Mouse (Mus musculus): ENCODE data around the gene Kif26b.
A peak's percentile ranks its signal among the peaks of the same experiment; 100 is the strongest.

Kif26b gene

GRCm38 (mm10) chr1:178716411-178716810 is 187.5 kb downstream of the Kif26b start:
- DNase-seq (ENCODE audit: low spot score in 2 of 2): no peak

GRCm38 (mm10) chr1:178720821-178721220 is 191.9 kb downstream of the Kif26b start:
- DNase-seq (ENCODE audit: low spot score in 2 of 2): no peak

DNA sequence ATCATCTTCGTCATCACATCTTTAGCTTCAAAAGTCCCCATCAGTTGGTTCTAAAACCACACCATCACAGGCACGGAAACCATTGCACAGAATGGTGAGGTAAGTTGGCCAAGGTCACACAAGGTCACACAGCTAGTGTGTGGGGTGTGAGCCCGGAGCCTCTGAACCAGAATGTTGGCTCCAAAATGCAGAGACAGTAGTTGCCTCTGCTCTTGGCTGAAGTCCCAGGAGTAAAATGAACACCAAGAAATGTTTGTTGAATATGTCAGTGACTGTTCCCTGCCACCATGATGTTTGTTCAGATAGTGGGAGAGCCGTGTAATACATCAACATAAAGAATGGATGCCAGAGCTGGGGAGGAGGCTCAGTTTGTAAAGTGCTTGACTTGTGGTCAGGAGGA is 193.9 kb downstream of the Kif26b start:
- DNase-seq (ENCODE audit: low spot score in 2 of 2): no peak

- DNase-seq (ENCODE audit: low spot score in 2 of 2): no peak
Observed at GRCm38 (mm10) chr1:178725536-178725935, 196.6 kb downstream of the Kif26b start.

DNA sequence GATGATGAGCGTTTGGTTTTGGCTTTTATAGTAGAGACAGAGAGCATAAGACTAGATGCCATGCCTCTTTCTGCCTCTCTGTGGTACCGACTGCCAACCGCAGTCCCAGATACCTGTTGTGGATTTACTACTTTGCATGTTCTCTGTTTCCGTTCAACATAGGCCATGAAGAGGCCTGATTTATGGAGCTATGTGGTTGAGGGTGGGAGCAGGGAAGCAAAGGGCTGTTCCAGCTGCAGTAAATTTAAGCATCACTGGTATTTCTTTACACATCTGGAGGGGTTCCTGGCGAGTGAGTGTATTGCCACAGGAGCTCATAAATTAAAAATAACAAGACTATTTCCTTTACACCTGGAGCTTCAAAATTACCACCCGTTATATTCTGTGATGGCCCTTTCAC is 199.3 kb downstream of the Kif26b start:
- DNase-seq (ENCODE audit: low spot score in 2 of 2): no peak

DNA sequence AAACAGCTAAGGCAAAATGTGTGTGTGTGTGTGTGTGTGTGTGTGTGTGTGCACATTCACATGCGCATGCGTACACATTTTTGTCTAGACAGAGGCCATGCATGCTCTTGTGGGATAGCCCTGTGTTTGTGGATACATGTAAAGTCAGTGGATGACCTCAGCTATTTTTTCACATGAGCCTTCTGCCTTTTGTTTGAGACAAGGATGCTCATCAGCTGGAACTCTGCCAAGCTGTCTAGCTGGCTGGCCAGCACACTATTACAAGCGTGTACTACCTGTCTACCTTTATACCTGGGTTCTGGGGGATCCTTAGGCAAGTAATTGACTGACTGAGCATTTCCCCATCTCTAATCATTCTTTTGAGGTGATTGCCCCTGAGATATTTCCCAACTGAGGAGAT is 201.3 kb downstream of the Kif26b start:
- no peak for DNase-seq (ENCODE audit: low spot score in 2 of 2)

DNA sequence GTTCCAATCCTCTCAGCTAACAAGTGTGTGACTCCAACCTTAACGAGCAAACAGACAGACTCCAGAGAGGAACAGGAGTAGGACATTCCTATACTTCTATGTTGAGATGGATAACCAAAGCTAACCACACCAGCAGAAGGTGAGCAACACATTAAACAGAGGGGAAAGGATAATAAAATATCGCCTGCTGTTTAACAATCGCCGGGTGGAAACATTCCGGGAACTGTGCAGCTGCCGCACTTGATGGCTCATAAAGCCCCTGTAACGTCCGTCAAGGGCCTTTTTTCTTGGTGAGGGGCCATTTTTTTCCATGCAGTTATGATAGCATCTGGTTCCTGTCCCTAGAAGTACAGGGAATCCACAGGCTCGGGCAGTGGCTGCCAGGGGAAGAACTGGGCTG is 204.1 kb downstream of the Kif26b start:
- DNase-seq (ENCODE audit: low spot score in 2 of 2): no peak

DNA sequence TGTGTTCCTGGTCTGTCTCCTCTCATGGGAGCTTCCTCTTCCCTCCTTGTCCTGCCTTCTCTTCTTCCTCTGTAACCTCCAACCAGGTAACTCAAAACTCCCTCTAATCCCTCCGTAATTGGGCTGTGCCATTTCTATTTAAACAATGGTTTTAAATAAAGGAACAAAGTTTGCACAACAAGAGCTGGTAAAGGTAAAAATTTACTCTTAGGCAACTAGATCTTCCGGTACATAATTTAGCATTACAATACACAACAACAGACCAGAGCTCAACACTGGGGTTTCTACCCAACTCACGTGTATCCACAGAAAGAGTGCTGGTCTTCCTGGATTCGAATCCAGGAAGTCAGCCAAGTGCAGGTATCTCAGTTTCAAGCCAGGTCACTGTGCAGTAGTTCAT is 205.7 kb downstream of the Kif26b start:
- no peak for DNase-seq (ENCODE audit: low spot score in 2 of 2)

- no peak for DNase-seq (ENCODE audit: low spot score in 2 of 2)
Observed at GRCm38 (mm10) chr1:178736931-178737330, 208.0 kb downstream of the Kif26b start.

DNA sequence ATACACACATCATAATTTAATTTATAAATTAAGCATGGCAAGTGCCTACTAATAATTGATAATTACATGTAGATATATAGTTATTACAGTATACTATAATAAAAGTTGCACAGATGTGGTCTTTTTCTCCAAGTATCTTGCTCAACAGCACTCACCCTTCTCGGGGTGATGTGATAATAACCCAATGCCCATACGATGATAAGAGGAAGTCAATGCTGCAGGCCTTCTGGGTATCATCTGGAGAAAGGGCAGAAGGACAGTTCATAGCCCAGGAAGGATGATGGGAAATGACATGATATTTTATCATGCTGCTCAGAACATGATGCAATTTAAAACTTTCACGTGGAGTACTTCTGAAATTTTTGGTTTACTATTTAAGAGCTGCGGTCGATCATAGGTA is 214.9 kb downstream of the Kif26b start:
- DNase-seq (ENCODE audit: low spot score in 2 of 2): no peak

DNA sequence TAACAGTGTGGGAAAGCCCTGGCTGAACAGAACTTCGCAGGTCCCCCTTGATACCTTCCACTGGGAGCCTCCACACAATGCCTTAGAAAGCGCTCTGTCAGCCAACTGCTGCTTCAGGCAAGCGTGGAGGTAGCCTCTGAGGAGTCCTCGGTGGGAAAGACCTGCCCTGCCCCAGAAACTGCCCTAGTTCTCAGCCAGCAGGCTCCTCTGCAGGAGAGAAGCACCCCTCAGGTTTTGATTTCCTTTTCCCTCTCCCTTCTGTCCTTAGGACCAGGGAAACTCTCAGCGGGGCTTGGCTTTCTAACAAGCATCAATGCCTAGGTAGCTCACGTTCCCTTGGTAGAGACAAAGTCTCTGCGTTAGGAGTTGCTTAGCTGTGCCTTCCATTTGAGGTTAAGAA is 215.6 kb downstream of the Kif26b start:
- no peak for DNase-seq (ENCODE audit: low spot score in 2 of 2)

- no peak for DNase-seq (ENCODE audit: low spot score in 2 of 2)
Observed at GRCm38 (mm10) chr1:178744961-178745360, 216.0 kb downstream of the Kif26b start.

DNA sequence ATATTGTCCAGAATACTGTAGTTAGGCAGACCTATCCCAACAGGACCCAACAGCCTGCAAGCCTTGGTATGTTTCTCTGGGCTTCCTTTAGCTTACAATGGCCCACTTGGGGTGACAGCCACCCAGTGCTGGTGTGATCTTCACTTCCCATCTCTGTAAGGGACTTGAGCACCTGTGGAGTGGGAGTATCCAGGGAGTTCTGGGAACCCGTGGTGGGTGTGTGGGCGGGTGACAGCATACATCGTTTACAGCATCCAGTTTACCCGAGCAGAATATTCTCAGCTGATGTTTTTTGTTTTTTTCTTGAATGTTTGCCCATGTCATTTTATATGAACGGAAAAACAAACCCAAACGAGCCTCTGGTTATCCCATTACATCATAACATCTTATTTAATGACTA is 216.5 kb downstream of the Kif26b start:
- peak; percentile 15 to 28 for DNase-seq (ENCODE audit: low spot score in 2 of 2)

DNA sequence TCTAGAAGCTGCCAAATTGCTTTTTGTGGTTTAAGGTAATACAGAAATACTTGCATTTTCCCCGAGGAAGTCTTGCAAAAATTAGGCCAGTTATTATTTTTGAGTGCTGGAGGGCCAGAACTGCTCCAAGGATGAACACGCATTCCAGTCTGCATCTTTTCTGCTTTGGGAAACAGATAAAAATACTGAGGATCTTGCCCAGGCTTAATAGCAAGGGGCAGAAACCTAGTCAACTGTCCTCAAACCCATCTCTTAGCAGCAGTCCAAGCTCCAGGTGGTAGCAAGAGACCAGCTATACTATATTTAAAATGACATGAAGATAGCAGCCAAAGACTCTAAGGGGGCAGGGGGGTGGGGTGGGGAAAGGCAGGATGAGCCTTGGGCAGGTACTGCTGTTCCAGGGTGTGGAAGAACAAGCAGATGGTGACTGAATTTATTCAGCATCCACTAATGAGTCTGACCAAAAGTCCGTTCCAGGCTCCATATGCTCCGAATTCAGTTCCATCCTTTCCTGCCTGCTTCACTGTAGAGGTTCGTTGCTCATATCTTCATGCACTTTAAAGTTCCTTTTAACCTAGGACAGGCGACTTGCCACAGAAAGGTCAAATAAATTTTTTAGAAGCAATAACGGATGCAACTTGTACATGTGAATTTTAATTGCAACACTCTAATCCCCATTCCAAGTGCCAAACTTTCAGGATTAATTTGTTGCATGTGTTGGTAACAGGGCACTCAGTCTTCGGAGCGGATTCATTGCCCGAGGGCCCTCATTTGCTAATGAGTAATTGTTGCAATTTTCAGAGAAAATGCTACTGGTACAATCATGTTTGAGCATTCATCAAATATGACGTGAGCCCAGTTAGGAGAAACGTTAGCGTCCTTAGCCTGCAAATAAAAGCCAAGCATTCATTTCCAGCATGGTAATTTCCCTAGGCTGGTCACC is 218.6 kb downstream of the Kif26b start:
- no peak for DNase-seq (ENCODE audit: low spot score in 2 of 2)

DNA sequence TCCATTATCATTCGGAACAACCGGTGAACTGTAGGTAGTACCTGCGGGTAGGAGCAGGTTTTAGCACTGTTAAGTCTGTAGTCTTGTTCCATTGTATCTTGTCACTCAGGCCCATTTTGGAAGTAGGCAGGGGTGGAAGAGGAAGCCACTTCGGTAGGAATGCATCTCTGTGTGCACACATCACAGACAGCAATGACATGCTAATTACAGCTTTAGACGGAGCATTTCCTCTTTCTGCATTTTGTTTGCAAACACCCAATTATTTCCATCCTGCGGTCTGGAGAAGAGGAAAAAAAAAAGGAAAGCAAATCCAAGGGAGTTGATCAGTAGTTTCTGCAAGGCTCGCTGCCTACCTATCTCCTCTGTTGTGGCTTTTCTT is 219.3 kb downstream of the Kif26b start:
- DNase-seq (ENCODE audit: low spot score in 2 of 2): no peak

DNA sequence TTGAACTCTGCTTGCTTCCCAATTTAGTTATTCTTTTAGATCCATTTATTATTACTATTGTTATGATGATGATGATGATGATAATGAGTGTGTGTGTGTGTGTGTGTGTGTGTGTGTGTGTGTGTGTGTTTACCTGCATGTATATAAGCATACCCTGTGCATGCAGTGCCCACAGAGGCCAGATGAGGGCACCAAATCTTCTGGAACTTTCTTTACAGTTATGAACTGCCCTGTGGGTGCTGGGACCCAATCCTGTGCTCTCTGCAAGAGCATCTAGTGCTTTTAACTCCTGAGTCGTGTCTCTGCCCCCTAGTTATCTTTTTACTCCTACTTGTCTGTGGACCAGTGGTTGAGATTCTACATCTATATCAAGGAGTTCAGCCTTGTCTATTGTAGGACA is 219.7 kb downstream of the Kif26b start:
- no peak for DNase-seq (ENCODE audit: low spot score in 2 of 2)

GRCm38 (mm10) chr1:178749786-178750185 is 220.9 kb downstream of the Kif26b start:
- DNase-seq (ENCODE audit: low spot score in 2 of 2): no peak

GRCm38 (mm10) chr1:178758441-178758840 is 229.5 kb downstream of the Kif26b start:
- DNase-seq (ENCODE audit: low spot score in 2 of 2): no peak

- DNase-seq (ENCODE audit: low spot score in 2 of 2): no peak
Observed at GRCm38 (mm10) chr1:178762125-178762741, 233.3 kb downstream of the Kif26b start.

- DNase-seq (ENCODE audit: low spot score in 2 of 2): no peak
Observed at GRCm38 (mm10) chr1:178764914-178765313, 236.0 kb downstream of the Kif26b start.

- no peak for DNase-seq (ENCODE audit: low spot score in 2 of 2)
Observed at GRCm38 (mm10) chr1:178765650-178766049, 236.7 kb downstream of the Kif26b start.

GRCm38 (mm10) chr1:178768976-178769375 is 240.1 kb downstream of the Kif26b start:
- DNase-seq (ENCODE audit: low spot score in 2 of 2): no peak

GRCm38 (mm10) chr1:178769988-178770387 is 241.1 kb downstream of the Kif26b start:
- DNase-seq (ENCODE audit: low spot score in 2 of 2): no peak
